Mouse (Mus musculus): ENCODE data around the gene Eif4e3. TPM values are rescaled to one million over a fixed set of nuclear protein-coding genes. Genes with fewer than 3 reads are reported as not detected.

The Eif4e3 gene
- polyA plus RNA-seq, 1 experiment, result 19.2 TPM

- H3K27ac ChIP-seq (ENCODE audit: insufficient read depth, low read length), result no peak overlapping the region
- H3K4me3 ChIP-seq (ENCODE audit: insufficient read depth, low read length), result no peak overlapping the region
- no peaks in the 10 kb centered on the region for H3K4me1 ChIP-seq (ENCODE audit: control insufficient read depth, insufficient read depth, low read length)
- TF ChIP-seq CTCF (IDR thresholded peaks at IDR 0.05; ENCODE audit: extremely low read depth, insufficient read depth, low read length) (no peak), POLR2A (IDR thresholded peaks at IDR 0.05; ENCODE audit: extremely low read depth, insufficient read depth, low read length) (no peak)
These were observed 14.2 kb downstream of the Eif4e3 start for GRCm38 (mm10) chr6:99652341-99652740.

DNA sequence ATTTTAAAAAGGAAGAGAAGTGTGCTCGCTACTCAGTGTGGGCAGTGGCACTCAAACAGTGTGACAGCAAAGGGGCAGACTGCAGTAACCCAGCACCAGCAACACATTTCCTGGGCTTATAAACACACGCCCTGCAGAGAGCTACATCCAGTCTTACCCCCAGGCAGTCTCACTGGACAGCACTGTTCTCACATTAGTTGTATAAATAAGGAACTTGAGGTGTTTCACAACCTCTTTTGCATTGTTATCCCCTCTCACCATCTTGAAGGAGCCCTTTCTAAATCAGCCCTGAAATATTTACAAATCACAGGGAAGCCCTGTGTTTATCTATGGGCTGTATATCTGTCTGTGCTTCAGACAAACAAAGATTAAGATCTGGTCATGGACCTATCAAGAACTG lies 17.3 kb downstream of the Eif4e3 start:
- no peak overlapping the region for H3K27ac ChIP-seq (ENCODE audit: insufficient read depth, low read length)
- no peak overlapping the region for H3K4me3 ChIP-seq (ENCODE audit: insufficient read depth, low read length)
- TF ChIP-seq CTCF (IDR thresholded peaks at IDR 0.05; ENCODE audit: extremely low read depth, insufficient read depth, low read length), result no peak
- TF ChIP-seq POLR2A (IDR thresholded peaks at IDR 0.05; ENCODE audit: extremely low read depth, insufficient read depth, low read length), result no peak
- no peaks in the 10 kb centered on the region for H3K4me1 ChIP-seq (ENCODE audit: control insufficient read depth, insufficient read depth, low read length)

DNA sequence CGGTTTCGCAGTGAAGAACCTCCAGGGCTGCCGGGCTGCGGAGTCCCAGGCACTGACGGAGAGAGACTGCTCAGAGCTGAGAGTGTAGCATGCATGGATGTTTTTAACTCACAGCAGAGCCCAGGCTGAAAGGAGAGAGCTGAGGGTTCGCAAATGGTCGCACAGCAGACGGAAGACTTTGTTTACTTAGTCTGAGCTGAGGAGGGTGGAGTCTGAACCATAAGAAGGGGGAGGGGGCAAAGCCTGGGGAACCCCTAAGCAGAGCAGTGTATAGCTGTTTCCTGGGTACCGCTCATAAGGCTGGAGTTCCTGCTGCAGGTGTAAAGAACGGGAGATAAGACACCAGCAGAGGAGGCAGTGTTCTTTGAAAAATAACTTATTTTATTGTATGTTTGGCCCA lies 20.2 kb downstream of the Eif4e3 start:
- Histone ChIP-seq H3K4me3 (ENCODE audit: insufficient read depth, low read length) (no peak overlapping the region), H3K27ac (ENCODE audit: insufficient read depth, low read length) (no peak overlapping the region), H3K4me1 (ENCODE audit: control insufficient read depth, insufficient read depth, low read length) (no peaks in the 10 kb centered on the region)
- TF ChIP-seq CTCF (IDR thresholded peaks at IDR 0.05; ENCODE audit: extremely low read depth, insufficient read depth, low read length) (no peak), POLR2A (IDR thresholded peaks at IDR 0.05; ENCODE audit: extremely low read depth, insufficient read depth, low read length) (no peak)

GRCm38 (mm10) chr6:99644876-99645275 lies 21.7 kb downstream of the Eif4e3 start:
- TF ChIP-seq POLR2A (IDR thresholded peaks at IDR 0.05; ENCODE audit: extremely low read depth, insufficient read depth, low read length), result no peak
- no peak for TF ChIP-seq CTCF (IDR thresholded peaks at IDR 0.05; ENCODE audit: extremely low read depth, insufficient read depth, low read length)
- Histone ChIP-seq H3K4me3 (ENCODE audit: insufficient read depth, low read length) (no peak overlapping the region), H3K4me1 (ENCODE audit: control insufficient read depth, insufficient read depth, low read length) (no peaks in the 10 kb centered on the region), H3K27ac (ENCODE audit: insufficient read depth, low read length) (no peak overlapping the region)

- no peak for TF ChIP-seq CTCF (IDR thresholded peaks at IDR 0.05; ENCODE audit: extremely low read depth, insufficient read depth, low read length)
- TF ChIP-seq POLR2A (IDR thresholded peaks at IDR 0.05; ENCODE audit: extremely low read depth, insufficient read depth, low read length), result no peak
- Histone ChIP-seq H3K4me3 (ENCODE audit: insufficient read depth, low read length) (no peak overlapping the region), H3K27ac (ENCODE audit: insufficient read depth, low read length) (no peak overlapping the region), H3K4me1 (ENCODE audit: control insufficient read depth, insufficient read depth, low read length) (no peaks in the 10 kb centered on the region)
These were observed 22.2 kb downstream of the Eif4e3 start for GRCm38 (mm10) chr6:99644386-99644785.

- H3K4me1 ChIP-seq (ENCODE audit: control insufficient read depth, insufficient read depth, low read length), result no peaks in the 10 kb centered on the region
- no peak for TF ChIP-seq CTCF (IDR thresholded peaks at IDR 0.05; ENCODE audit: extremely low read depth, insufficient read depth, low read length)
- TF ChIP-seq POLR2A (IDR thresholded peaks at IDR 0.05; ENCODE audit: extremely low read depth, insufficient read depth, low read length), result no peak
- H3K4me3 ChIP-seq (ENCODE audit: insufficient read depth, low read length), result no peak overlapping the region
- no peak overlapping the region for H3K27ac ChIP-seq (ENCODE audit: insufficient read depth, low read length)
These were observed 23.0 kb downstream of the Eif4e3 start for GRCm38 (mm10) chr6:99643439-99644199.

DNA sequence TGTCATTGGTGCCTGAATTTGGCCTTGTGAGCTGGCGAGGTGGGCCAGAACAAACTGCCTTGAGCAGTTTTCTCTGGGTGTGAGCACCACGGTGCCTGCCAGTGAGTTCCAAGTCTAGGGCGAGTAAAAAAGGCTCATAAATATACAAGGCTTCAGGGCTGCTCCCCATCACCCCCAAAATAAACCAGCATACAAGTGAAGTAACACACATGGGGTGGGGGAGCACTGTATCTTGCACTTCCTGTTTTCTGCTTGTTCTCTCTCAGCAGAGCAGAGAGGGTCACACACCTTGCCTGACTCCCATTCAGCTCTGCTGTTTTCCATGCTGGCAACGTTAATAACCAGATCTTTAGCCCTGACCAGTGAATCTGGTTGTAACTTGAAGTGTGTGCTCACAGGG lies 29.1 kb downstream of the Eif4e3 start:
- Histone ChIP-seq H3K27ac (ENCODE audit: insufficient read depth, low read length) (no peak overlapping the region), H3K4me1 (ENCODE audit: control insufficient read depth, insufficient read depth, low read length) (0 out of 2 replicates have a peak, but pooled peaks cover 1% of the 10 kb centered on the region), H3K4me3 (ENCODE audit: insufficient read depth, low read length) (no peak overlapping the region)
- TF ChIP-seq POLR2A (IDR thresholded peaks at IDR 0.05; ENCODE audit: extremely low read depth, insufficient read depth, low read length), result no peak
- no peak for TF ChIP-seq CTCF (IDR thresholded peaks at IDR 0.05; ENCODE audit: extremely low read depth, insufficient read depth, low read length)

GRCm38 (mm10) chr6:99636801-99637200 lies 29.8 kb downstream of the Eif4e3 start:
- 0 out of 2 replicates have a peak, but pooled peaks cover 1% of the 10 kb centered on the region for H3K4me1 ChIP-seq (ENCODE audit: control insufficient read depth, insufficient read depth, low read length)
- H3K4me3 ChIP-seq (ENCODE audit: insufficient read depth, low read length), result no peak overlapping the region
- TF ChIP-seq POLR2A (IDR thresholded peaks at IDR 0.05; ENCODE audit: extremely low read depth, insufficient read depth, low read length) (no peak), CTCF (IDR thresholded peaks at IDR 0.05; ENCODE audit: extremely low read depth, insufficient read depth, low read length) (no peak)
- no peak overlapping the region for H3K27ac ChIP-seq (ENCODE audit: insufficient read depth, low read length)

DNA sequence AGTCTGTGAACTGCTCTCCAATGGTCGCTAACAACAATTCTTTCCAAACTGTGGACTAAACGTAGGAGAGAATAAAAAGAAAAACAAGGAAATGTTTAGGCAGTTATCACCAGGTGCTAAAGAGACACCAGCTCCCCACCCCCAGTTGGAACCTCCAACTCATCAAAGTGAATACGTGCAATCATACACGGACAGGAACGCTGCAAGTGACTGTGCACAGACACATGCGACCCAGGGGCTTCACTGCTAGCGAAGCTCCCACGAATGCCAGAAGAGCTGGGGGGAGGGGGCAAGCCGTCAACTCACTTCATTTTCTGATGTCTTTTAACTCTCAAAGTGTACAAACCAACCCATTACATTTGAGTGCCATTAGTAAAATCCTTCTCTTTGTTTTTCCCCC lies 30.4 kb downstream of the Eif4e3 start:
- Histone ChIP-seq H3K27ac (ENCODE audit: insufficient read depth, low read length) (no peak overlapping the region), H3K4me3 (ENCODE audit: insufficient read depth, low read length) (no peak overlapping the region), H3K4me1 (ENCODE audit: control insufficient read depth, insufficient read depth, low read length) (0 out of 2 replicates have a peak, but pooled peaks cover 1% of the 10 kb centered on the region)
- TF ChIP-seq POLR2A (IDR thresholded peaks at IDR 0.05; ENCODE audit: extremely low read depth, insufficient read depth, low read length) (no peak), CTCF (IDR thresholded peaks at IDR 0.05; ENCODE audit: extremely low read depth, insufficient read depth, low read length) (no peak)

Data from cortical plate, adult 2 months (tissue).